Mouse (Mus musculus): ENCODE results near the gene Tmem221.

DNA sequence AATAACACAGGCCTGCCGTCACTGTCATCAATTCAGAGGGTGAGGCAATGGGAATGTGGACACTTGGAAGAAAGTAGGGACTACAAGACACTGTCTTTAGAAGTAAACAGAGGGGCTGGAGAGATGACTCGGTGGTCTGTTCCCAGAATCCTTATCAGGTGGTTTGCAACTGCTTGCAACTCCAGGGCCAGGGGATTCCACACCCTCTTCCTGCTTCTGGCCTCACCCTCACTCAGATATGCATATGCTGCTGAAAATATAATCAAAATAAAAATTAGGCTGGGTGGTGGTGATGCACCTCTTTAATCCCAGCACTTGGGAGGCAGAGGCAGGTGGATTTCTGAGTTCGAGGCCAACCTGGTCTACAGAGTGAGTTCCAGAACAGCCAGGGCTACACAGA lies 1.4 kb upstream of the Tmem221 start:
- TF ChIP-seq POLR2A (IDR thresholded peaks at IDR 0.05; ENCODE audit: control insufficient read depth, low read depth, low read length) (no peak), CTCF (IDR thresholded peaks at IDR 0.05; ENCODE audit: control insufficient read depth, insufficient read depth, insufficient replicate concordance, low read depth, low read length) (no peak)
